Mouse (Mus musculus): ENCODE data around the gene Rab40b. TPM values are rescaled to one million over a fixed set of nuclear protein-coding genes. Genes with fewer than 3 reads are reported as not detected.

Gene Rab40b
- polyA plus RNA-seq, 1 experiment from 2014 or later: 0.77 TPM

GRCm38 (mm10) chr11:121306608-121307007, 81.4 kb downstream of the Rab40b start:
- DNase-seq (ENCODE audit: extremely low spot score, low spot score): no peak
- no peak overlapping the region for H3K27ac ChIP-seq
- H3K9me3 ChIP-seq: peaks cover 11% of the 10 kb centered on the region; the same call in 1 of the 2 replicates
- no peaks in the 10 kb centered on the region for H3K4me1 ChIP-seq
- H3K27me3 ChIP-seq (ENCODE audit: poor library complexity, severe bottlenecking): no peaks in the 10 kb centered on the region
- 95% methylated on average over 8 of the region's 8 CpGs for WGBS
- peaks cover 93% of the 10 kb centered on the region for H3K36me3 ChIP-seq (replicated peaks)
- no peak overlapping the region for H3K4me3 ChIP-seq

Small RNA genes lying within 50 kb of the gene (microRNA-seq; reads per million reads assigned to microRNA genes)
- not detected for gene Mir7236

Other genes with a start within 250 kb of the Rab40b start
- gene Tex19.1, start 242.1 kb downstream of the Rab40b start, polyA plus RNA-seq (2016; fragmentation: Nextera tagmentation; extraction: Ambion mirVana): not detected in 2 replicates
- gene Uts2r, start 228.0 kb downstream of the Rab40b start, polyA plus RNA-seq (2016; fragmentation: Nextera tagmentation; extraction: Ambion mirVana): 0.09 TPM in 1 of 2 replicates, not detected in the other
- 5.3 and 6.6 TPM in 2 replicates for gene Hexdc, start 183.8 kb downstream of the Rab40b start, polyA plus RNA-seq (2016; fragmentation: Nextera tagmentation; extraction: Ambion mirVana)
- 23.0 and 25.1 TPM in 2 replicates for gene Ogfod3, start 183.5 kb downstream of the Rab40b start, polyA plus RNA-seq (2016; fragmentation: Nextera tagmentation; extraction: Ambion mirVana)
- 28.2 and 29.9 TPM in 2 replicates for gene Cybc1, start 158.9 kb downstream of the Rab40b start, polyA plus RNA-seq (2016; fragmentation: Nextera tagmentation; extraction: Ambion mirVana)
- gene Narf, start 151.0 kb downstream of the Rab40b start, polyA plus RNA-seq (2016; fragmentation: Nextera tagmentation; extraction: Ambion mirVana): 48.0 and 50.6 TPM in 2 replicates
- gene Foxk2, start 128.3 kb downstream of the Rab40b start, polyA plus RNA-seq (2016; fragmentation: Nextera tagmentation; extraction: Ambion mirVana): 10.4 and 11.9 TPM in 2 replicates
- gene Wdr45b, start 33.8 kb downstream of the Rab40b start, polyA plus RNA-seq (2016; fragmentation: Nextera tagmentation; extraction: Ambion mirVana): 98.6 and 102 TPM in 2 replicates
- 7.8 and 8.1 TPM in 2 replicates for gene Fn3krp, start 33.1 kb upstream of the Rab40b start, polyA plus RNA-seq (2016; fragmentation: Nextera tagmentation; extraction: Ambion mirVana)
- gene Fn3k, start 46.7 kb upstream of the Rab40b start, polyA plus RNA-seq (2016; fragmentation: Nextera tagmentation; extraction: Ambion mirVana): 0.58 and 0.79 TPM in 2 replicates
- 53.3 and 57.1 TPM in 2 replicates for gene Tbcd, start 63.7 kb upstream of the Rab40b start, polyA plus RNA-seq (2016; fragmentation: Nextera tagmentation; extraction: Ambion mirVana)
- 0.49 and 0.69 TPM in 2 replicates for gene Zfp750, start 131.1 kb upstream of the Rab40b start, polyA plus RNA-seq (2016; fragmentation: Nextera tagmentation; extraction: Ambion mirVana)

Measured in forebrain, embryonic 10.5 days (tissue).